Mouse (Mus musculus): ENCODE results near the gene Gm1043. TPM values are rescaled to one million over a fixed set of nuclear protein-coding genes. Genes with fewer than 3 reads are reported as not detected.

Gm1043 gene
- total RNA-seq (2021): not detected

DNA sequence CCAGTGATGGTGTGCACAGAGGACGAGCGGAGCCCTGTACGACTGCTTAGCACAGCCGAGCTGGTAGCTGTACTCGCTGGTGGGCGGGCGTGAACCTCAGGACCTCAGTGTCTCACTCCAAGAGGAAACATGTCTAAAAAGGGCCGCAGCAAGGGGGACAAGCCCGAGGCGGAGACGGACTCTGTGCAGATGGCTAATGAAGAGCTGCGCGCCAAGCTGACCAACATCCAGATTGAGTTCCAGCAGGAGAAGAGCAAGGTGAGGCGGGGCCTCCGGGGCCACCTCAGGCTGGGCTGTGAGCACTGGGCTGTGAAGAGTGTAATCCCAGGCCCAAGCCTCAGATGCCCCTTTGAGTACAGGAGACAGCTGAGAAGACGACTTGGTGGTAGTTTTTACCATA, at the start of gene Gm1043:
Gene Gm1043, plus strand, starts transcription at position 130 of the 400 bp plus-strand sequence.
- intact Hi-C loops (cut with DNase I): no loop called here
- DNase-seq (ENCODE audit: low spot score): no peak

- intact Hi-C loops (cut with DNase I): no loop called here
- no peak for DNase-seq (ENCODE audit: low spot score)
Measured at GRCm38 (mm10) chr5:37035896-37036295, 49.3 kb upstream of the Gm1043 start.

DNA sequence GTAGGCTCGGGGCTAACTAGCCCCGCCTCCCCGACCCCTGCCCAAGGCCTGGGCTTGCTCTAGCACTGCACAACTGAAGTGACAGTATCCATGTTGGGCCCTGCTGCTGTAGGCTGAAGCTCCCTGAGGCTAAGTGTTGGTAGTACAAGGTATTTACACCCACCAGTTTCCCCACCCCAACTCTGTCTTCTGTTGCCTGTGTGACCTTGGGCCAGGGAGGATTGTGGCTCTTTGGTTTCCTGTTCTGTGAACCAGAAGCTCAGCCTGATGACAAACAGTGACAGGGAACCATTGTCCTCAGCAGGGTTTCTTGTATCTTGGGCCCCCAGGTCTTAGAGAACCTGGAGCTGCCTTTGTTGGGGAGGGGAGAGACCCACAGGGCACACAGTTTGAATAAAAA, 48.3 kb upstream of the Gm1043 start:
- no peak for DNase-seq (ENCODE audit: low spot score)
- intact Hi-C loops (cut with DNase I): no loop called here

GRCm38 (mm10) chr5:37039908-37040307, 45.3 kb upstream of the Gm1043 start:
- intact Hi-C loops (cut with DNase I): no loop called here

DNA sequence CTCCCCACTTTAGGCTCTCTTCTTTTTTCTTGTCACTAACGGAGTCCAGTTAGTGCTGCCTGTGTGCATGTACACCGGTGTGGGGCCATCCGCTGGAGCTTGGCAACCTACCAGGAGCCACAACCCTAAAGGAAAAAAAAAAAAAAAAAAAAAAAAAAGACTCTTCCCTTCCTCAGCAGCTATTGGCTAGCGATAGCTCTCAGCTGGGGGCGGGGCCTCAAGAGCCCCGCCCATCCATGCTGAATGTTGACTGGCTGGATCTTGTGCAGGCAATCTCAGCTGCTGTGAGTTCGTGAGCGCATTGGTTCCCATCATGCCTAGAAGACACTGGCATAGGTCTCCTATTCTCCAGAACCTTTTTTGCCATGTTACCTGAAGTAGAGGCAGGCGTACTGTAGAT, 44.5 kb upstream of the Gm1043 start:
- intact Hi-C loops (cut with DNase I): no loop called here
- no peak for DNase-seq (ENCODE audit: low spot score)

More at GRCm38 (mm10) chr5:37039908-37040307, 45.3 kb upstream of the Gm1043 start:
- DNase-seq (ENCODE audit: low spot score): no peak

GRCm38 (mm10) chr5:37041651-37042050, 43.5 kb upstream of the Gm1043 start:
- intact Hi-C loops (cut with DNase I): no loop called here
- no peak for DNase-seq (ENCODE audit: low spot score)

DNA sequence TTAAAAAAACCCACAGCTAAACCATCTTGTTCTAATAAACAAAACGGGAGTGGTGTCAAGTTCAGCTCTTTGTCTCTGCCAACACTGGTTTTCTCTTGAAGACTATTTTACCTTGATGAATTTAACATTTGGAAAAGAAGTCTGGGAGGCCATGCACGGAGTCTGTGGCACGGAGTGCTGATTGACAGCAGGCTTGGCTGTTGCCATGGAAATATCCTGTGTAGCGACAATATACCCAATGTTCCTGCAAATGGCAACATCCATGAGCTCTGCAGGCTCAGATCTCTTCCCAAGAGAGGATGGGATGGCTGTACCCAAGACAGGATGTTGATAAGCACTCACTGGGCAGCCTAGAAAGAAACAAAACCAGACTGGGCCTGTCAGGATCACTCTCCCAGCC, 42.2 kb upstream of the Gm1043 start:
- intact Hi-C loops (cut with DNase I): no loop called here
- no peak for DNase-seq (ENCODE audit: low spot score)

DNA sequence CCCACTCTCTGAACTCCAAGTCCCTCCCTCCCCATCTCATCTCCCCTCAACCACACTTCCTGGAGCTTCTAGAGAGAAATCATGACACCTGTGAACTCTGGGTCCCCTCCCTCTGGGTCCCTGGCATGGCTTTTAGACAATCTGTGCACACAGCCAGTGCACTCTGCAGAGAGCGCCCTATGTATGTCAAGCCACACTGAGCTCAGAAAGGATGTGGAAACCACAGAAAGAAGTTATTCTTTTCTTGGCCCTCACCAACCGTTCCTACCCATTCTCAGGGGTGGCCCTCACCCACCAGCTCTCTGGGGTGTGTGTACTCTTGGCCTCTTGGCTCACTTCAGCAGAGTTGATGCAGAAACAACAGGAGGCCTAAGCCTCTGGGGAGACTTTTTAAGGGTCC, 40.4 kb upstream of the Gm1043 start:
- DNase-seq (ENCODE audit: low spot score): no peak

GRCm38 (mm10) chr5:37045582-37045981, 39.6 kb upstream of the Gm1043 start:
- no peak for DNase-seq (ENCODE audit: low spot score)
- intact Hi-C loops (cut with DNase I): no loop called here

More for the DNA sequence above, 40.4 kb upstream of the Gm1043 start:
- intact Hi-C loops (cut with DNase I): no loop called here

DNA sequence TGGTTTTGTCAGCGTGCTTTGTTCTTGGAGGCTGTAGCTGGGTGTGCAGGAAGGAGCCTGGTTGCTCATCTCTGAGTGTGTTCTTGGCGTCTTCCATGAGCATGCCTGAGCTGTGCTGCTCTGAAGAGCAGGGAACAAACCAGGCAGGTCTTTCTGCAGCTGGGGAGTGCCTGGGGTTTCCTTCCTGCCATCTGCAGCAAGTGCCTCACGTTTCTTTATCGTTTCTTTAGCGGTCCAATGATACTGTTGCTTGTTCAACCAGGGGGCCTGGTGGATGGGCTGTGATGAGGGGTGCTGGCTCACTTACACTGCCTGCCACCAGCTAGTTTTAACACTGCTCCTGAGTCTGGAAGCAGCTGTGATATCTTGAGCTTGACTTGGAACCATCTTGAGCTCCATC, 38.4 kb upstream of the Gm1043 start:
- DNase-seq (ENCODE audit: low spot score): no peak
- intact Hi-C loops (cut with DNase I): no loop called here

- intact Hi-C loops (cut with DNase I): no loop called here
- no peak for DNase-seq (ENCODE audit: low spot score)
Measured at GRCm38 (mm10) chr5:37047206-37047915, 37.8 kb upstream of the Gm1043 start.

GRCm38 (mm10) chr5:37047992-37048391, 37.2 kb upstream of the Gm1043 start:
- intact Hi-C loops (cut with DNase I): no loop called here
- no peak for DNase-seq (ENCODE audit: low spot score)

GRCm38 (mm10) chr5:37049111-37049510, 36.1 kb upstream of the Gm1043 start:
- intact Hi-C loops (cut with DNase I): no loop called here
- DNase-seq (ENCODE audit: low spot score): no peak

GRCm38 (mm10) chr5:37050521-37051373, 34.4 kb upstream of the Gm1043 start:
- intact Hi-C loops (cut with DNase I): no loop called here
- DNase-seq (ENCODE audit: low spot score): no peak

DNA sequence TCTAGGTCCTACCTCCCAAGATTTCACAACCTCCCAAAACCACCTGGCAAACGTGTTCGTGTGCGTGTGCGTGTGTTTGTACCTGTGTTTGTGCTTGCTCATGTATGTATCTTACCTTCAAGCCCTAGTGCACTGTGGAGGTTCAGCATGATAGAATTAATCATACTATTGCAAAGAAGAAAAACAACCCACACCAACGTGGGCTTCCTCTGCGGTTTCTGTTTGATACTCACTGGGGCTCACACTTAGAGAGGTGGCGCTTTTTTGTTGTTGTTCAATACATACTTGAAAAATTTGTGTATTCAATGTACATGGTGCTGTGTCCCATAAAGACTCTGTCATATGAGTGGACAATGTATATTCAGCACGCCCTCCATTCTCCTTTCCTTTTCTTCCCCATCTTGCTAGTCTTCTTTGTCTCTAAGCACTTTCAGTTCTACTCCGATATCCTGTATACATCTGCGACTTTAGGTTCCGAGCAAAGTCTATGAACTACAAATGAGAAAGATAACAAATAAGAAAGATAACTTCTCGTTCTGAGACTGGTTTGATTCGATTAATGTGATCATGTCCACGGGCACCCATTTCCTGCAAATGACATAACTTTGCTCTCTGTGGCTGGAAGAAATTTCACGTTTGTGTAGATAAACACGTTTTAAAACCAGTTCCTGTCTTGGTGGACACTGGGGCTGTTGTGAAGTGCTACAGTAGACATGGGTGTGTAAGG, 33.6 kb upstream of the Gm1043 start:
- no peak for DNase-seq (ENCODE audit: low spot score)
- intact Hi-C loops (cut with DNase I): no loop called here

DNA sequence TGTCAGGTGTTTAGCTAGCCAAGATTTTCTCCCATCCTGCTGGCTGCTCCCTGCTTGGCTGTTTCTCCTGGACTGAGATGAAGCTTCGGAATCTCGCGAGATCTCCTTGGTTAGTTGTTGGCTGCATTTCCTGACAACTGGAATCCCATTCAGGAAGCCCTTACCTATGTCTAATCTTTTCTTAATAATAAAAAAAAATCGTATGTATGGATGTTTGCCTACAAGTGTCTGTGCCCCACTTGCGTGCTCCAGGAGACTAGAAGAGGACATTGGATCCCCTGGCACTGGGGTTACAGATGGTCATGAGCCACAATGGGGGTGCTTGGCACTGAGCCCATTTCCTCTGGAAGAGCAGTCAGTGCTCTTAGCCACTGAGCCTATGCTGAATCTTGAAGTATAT, 32.3 kb upstream of the Gm1043 start:
- intact Hi-C loops (cut with DNase I): no loop called here
- no peak for DNase-seq (ENCODE audit: low spot score)

GRCm38 (mm10) chr5:37055789-37056188, 29.4 kb upstream of the Gm1043 start:
- intact Hi-C loops (cut with DNase I): no loop called here
- no peak for DNase-seq (ENCODE audit: low spot score)

DNA sequence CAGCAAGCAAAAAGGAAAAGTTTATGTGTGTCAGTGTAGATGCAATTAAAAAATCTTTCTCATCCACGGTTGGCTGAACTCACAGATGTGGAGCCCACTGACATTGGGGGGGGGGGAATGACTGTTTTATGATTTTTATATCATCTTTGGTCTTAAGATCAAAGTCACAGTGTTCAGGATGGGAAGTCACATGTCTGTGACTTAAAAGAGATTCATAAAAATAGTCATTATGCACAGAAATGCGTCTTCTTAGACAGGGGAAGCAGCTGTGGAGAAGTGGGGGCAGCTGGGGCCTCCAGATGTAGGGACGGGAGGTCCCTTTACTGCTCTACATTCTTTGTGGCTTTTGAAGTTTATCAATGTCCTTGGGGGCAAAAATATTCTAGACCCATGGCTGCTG, 28.7 kb upstream of the Gm1043 start:
- DNase-seq (ENCODE audit: low spot score): no peak
- intact Hi-C loops (cut with DNase I): no loop called here

GRCm38 (mm10) chr5:37061612-37062011, 23.6 kb upstream of the Gm1043 start:
- no peak for DNase-seq (ENCODE audit: low spot score)
- intact Hi-C loops (cut with DNase I): no loop called here
